Mouse (Mus musculus) midbrain, embryonic 10.5 days (tissue): Measurements from ENCODE around the gene Fuca2. TPM values are rescaled to one million over a fixed set of nuclear protein-coding genes. Genes with fewer than 3 reads are reported as not detected.
A peak's percentile ranks its signal among the peaks of the same experiment; 100 is the strongest.
"Not testable (repeated sequence)": the region's sequence is repeated elsewhere in the genome, so short reads cannot be mapped to it uniquely, and the experiment has no call there.

Experiments
- DNase-seq: peaks from one replicate; pipeline ENCODE4 v3.0.0-alpha.2; 2017; ENCODE audit warnings: low spot score
- H3K27ac ChIP-seq: fragments of 300-500 bp; sonication (generic); replicated peaks from 2 replicates; pipeline ENCODE4 v1.5.1; 2016; ENCODE audit warnings: mild to moderate bottlenecking
- H3K27me3 ChIP-seq: fragments of 300-500 bp; sonication (generic); 2 replicates; pipeline ENCODE4 v1.6.1; 2016; ENCODE audit warnings: low read depth, mild to moderate bottlenecking; ENCODE audit not compliant: poor library complexity, severe bottlenecking
- H3K36me3 ChIP-seq: fragments of 300-500 bp; sonication (generic); 2 replicates; pipeline ENCODE4 v1.6.1; 2016; ENCODE audit warnings: mild to moderate bottlenecking, moderate library complexity
- H3K4me1 ChIP-seq: fragments of 300-500 bp; sonication (generic); 2 replicates; pipeline ENCODE4 v1.6.1; 2016
- H3K4me3 ChIP-seq: fragments of 300-500 bp; sonication (generic); 2 replicates; pipeline ENCODE4 v1.5.1; 2016; ENCODE audit warnings: mild to moderate bottlenecking, moderate library complexity
- H3K9me3 ChIP-seq: fragments of 300-500 bp; sonication (generic); replicated peaks from 2 replicates; pipeline ENCODE4 v1.6.1; 2016; ENCODE audit warnings: mild to moderate bottlenecking
- WGBS: fragments of 180-500 bp; shearing (Covaris S2); methylation state at CpG from one replicate; pipeline ENCODE4 v1.1.7; 2016; 5-methylcytosine and 5-hydroxymethylcytosine counted together
- polyA plus RNA-seq: library from polyadenylated mRNA; unstranded; fragments of >200 nt; fragmentation: Nextera tagmentation; extraction: Ambion mirVana; gene quantifications from 2 replicates; pipeline ENCODE4 v1.2.1, GENCODE M21; 2016

The Fuca2 gene
- polyA plus RNA-seq, 1 experiment from 2014 or later = 23.8 TPM

- Histone ChIP-seq H3K27me3 (no peaks in the 10 kb centered on the region), H3K27ac (no peak overlapping the region), H3K4me3 (no peak overlapping the region), H3K4me1 (0 out of 2 replicates have a peak, but pooled peaks cover 6% of the 10 kb centered on the region), H3K9me3 (no peaks in the 10 kb centered on the region), H3K36me3 (no peaks in the 10 kb centered on the region)
- WGBS = 81% methylated on average over 4 of the region's 4 CpGs
- no peak for DNase-seq
These were observed 13.4 kb upstream of the Fuca2 start for GRCm38 (mm10) chr10:13485958-13486357.

GRCm38 (mm10) chr10:13489671-13490070 is 9.7 kb upstream of the Fuca2 start:
- Histone ChIP-seq H3K27ac (no peak overlapping the region), H3K4me1 (no peaks in the 10 kb centered on the region), H3K27me3 (no peaks in the 10 kb centered on the region), H3K36me3 (no peaks in the 10 kb centered on the region), H3K4me3 (no peak overlapping the region), H3K9me3 (no peaks in the 10 kb centered on the region)
- WGBS = 85% methylated on average over 6 of the region's 6 CpGs
- DNase-seq = no peak

- 90% methylated on average over 9 of the region's 9 CpGs for WGBS
- H3K36me3 ChIP-seq = no peaks in the 10 kb centered on the region
- no peaks in the 10 kb centered on the region for H3K4me1 ChIP-seq
These were observed 5.2 kb upstream of the Fuca2 start for GRCm38 (mm10) chr10:13493978-13494686.

DNA sequence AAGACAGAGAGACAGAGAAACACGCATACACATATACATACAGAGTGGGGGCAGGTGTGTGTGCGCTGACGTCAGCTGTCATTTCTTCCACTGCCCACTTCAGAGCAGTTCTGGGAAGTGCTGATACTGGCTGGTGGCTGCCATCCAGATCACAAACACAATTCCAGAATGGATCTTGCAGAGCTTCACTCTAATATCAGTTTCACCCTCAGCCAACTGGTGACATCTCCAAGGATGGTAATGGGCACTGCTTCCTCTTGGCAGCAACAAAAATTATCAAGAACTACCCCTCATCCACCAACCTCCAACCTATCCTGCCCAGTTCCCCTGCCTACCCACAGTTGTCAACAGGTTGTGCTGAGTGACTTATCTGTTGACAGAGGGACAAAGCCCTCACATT is 3.0 kb upstream of the Fuca2 start:
- no peak for DNase-seq
- H3K27ac ChIP-seq = no peak overlapping the region
- WGBS = 89% methylated on average over 3 of the region's 3 CpGs
- peaks cover 9% of the 10 kb centered on the region for H3K4me1 ChIP-seq
- H3K4me3 ChIP-seq = no peak overlapping the region
- H3K9me3 ChIP-seq = no peaks in the 10 kb centered on the region
- H3K27me3 ChIP-seq = 0 out of 2 replicates have a peak, but pooled peaks cover 13% of the 10 kb centered on the region
- no peaks in the 10 kb centered on the region for H3K36me3 ChIP-seq

More at GRCm38 (mm10) chr10:13493978-13494686, 5.2 kb upstream of the Fuca2 start:
- Histone ChIP-seq H3K27me3 (0 out of 2 replicates have a peak, but pooled peaks cover 2% of the 10 kb centered on the region), H3K9me3 (no peaks in the 10 kb centered on the region), H3K27ac (no peak overlapping the region), H3K4me3 (no peak overlapping the region)
- DNase-seq = no peak

GRCm38 (mm10) chr10:13500473-13500872 is 1.1 kb downstream of the Fuca2 start:
- Histone ChIP-seq H3K4me1 (peaks cover 13% of the 10 kb centered on the region), H3K4me3 (peak overlapping the region; percentile 72), H3K27me3 (0 out of 2 replicates have a peak, but pooled peaks cover 13% of the 10 kb centered on the region), H3K27ac (peak overlapping the region; percentile 83), H3K36me3 (peaks cover 4% of the 10 kb centered on the region; the same call in 1 of the 2 replicates), H3K9me3 (no peaks in the 10 kb centered on the region)
- peak; percentile 13 for DNase-seq
- WGBS = 47% methylated on average over 9 of the region's 9 CpGs

- 1% methylated on average over 30 of the region's 30 CpGs for WGBS
- H3K36me3 ChIP-seq = peaks cover 4% of the 10 kb centered on the region; the same call in 1 of the 2 replicates
- H3K4me3 ChIP-seq = peak overlapping the region; percentile 72
- no peaks in the 10 kb centered on the region for H3K9me3 ChIP-seq
- peak; percentile 86 for DNase-seq
- 0 out of 2 replicates have a peak, but pooled peaks cover 13% of the 10 kb centered on the region for H3K27me3 ChIP-seq
- H3K27ac ChIP-seq = peak overlapping the region; percentile 83
- peaks cover 13% of the 10 kb centered on the region for H3K4me1 ChIP-seq
These were observed 1.7 kb downstream of the Fuca2 start for GRCm38 (mm10) chr10:13500938-13501496.

GRCm38 (mm10) chr10:13501533-13501932 is 2.2 kb downstream of the Fuca2 start:
- Histone ChIP-seq H3K4me3 (peak overlapping the region; percentile 72), H3K27me3 (0 out of 2 replicates have a peak, but pooled peaks cover 13% of the 10 kb centered on the region), H3K27ac (peak overlapping the region; percentile 83), H3K4me1 (peaks cover 13% of the 10 kb centered on the region)
- 68% methylated on average over 4 of the region's 4 CpGs for WGBS
- H3K36me3 ChIP-seq, DNase-seq, H3K9me3 ChIP-seq: not testable (repeated sequence)

DNA sequence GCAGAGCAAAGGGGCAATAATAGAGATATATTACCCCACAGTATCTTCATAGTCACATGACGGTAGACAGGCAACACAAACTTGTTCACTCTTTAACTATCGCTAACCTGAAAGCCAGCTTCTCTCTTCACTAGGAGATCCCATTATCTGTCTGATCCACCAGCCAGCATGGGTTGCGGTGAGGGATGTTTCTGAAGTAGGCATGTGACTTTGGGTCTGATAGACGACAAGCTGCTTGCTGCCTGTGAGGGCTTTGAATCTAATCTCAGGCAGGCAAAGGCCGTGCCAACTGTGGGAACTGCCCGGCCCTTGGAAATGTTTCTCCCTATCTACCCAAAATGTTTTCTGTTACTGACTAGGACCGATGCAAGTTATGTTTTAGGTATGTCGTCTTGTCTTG is 3.0 kb downstream of the Fuca2 start:
- Histone ChIP-seq H3K9me3 (no peaks in the 10 kb centered on the region), H3K27ac (no peak overlapping the region), H3K4me1 (peaks cover 13% of the 10 kb centered on the region), H3K27me3 (0 out of 2 replicates have a peak, but pooled peaks cover 13% of the 10 kb centered on the region), H3K4me3 (no peak overlapping the region), H3K36me3 (peaks cover 4% of the 10 kb centered on the region; the same call in 1 of the 2 replicates)
- no peak for DNase-seq
- WGBS = 89% methylated on average over 8 of the region's 8 CpGs

GRCm38 (mm10) chr10:13521857-13522256 is 22.5 kb downstream of the Fuca2 start:
- no peak for DNase-seq
- Histone ChIP-seq H3K4me1 (no peaks in the 10 kb centered on the region), H3K9me3 (no peaks in the 10 kb centered on the region), H3K36me3 (peaks cover 5% of the 10 kb centered on the region), H3K4me3 (no peak overlapping the region), H3K27me3 (no peaks in the 10 kb centered on the region), H3K27ac (no peak overlapping the region)
- 84% methylated on average over 4 of the region's 4 CpGs for WGBS

DNA sequence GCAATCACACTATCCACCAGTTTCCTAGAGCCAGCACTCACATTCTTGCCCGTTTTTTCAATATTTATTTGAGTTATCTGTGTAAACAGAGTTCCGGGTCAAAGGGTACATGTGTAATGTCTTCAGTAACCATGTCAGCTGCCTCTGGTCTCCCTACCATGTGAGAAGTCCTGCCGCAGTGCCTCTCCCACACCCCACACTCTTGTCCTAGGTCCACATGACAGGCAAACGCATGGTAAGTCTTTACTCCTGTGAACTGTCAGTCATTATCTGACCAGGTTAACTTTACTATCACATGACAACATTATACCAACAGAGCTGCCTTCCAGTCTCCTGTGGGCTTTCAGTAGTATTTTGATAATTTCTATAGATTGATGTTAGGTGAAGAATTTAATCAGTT is 28.8 kb downstream of the Fuca2 start:
- Histone ChIP-seq H3K27ac (no peak overlapping the region), H3K36me3 (peaks cover 45% of the 10 kb centered on the region), H3K27me3 (no peaks in the 10 kb centered on the region), H3K4me1 (no peaks in the 10 kb centered on the region), H3K4me3 (no peak overlapping the region), H3K9me3 (no peaks in the 10 kb centered on the region)
- DNase-seq = no peak
- WGBS = 91% methylated on average over 4 of the region's 4 CpGs

GRCm38 (mm10) chr10:13534751-13535150 is 35.4 kb downstream of the Fuca2 start:
- no peak overlapping the region for H3K4me3 ChIP-seq
- H3K36me3 ChIP-seq = peaks cover 56% of the 10 kb centered on the region
- no peaks in the 10 kb centered on the region for H3K9me3 ChIP-seq
- no peaks in the 10 kb centered on the region for H3K27me3 ChIP-seq
- 90% methylated on average over 3 of the region's 3 CpGs for WGBS
- no peak for DNase-seq
- no peak overlapping the region for H3K27ac ChIP-seq
- H3K4me1 ChIP-seq = no peaks in the 10 kb centered on the region

DNA sequence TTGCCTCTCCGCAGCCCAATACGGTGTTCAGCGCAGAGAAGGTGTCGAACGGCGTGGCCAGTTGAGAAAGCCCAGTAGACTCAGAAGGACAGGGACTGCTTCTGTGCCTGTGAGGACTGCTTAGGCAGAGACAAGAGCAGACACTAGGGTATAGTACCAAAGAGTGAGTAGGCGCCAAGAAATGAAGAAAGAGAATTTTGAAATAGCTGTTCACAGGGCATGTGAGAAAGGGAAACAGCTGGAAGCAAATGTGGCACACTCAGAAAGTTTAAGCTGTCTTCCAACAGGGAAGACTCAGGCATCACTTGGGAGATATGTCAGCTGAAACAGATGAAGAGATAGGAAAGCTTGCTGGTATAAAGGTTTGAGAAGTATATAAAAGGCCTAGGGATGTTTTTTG is 37.4 kb downstream of the Fuca2 start:
- Histone ChIP-seq H3K27me3 (no peaks in the 10 kb centered on the region), H3K4me1 (no peaks in the 10 kb centered on the region)
- WGBS = 96% methylated on average over 7 of the region's 7 CpGs

DNA sequence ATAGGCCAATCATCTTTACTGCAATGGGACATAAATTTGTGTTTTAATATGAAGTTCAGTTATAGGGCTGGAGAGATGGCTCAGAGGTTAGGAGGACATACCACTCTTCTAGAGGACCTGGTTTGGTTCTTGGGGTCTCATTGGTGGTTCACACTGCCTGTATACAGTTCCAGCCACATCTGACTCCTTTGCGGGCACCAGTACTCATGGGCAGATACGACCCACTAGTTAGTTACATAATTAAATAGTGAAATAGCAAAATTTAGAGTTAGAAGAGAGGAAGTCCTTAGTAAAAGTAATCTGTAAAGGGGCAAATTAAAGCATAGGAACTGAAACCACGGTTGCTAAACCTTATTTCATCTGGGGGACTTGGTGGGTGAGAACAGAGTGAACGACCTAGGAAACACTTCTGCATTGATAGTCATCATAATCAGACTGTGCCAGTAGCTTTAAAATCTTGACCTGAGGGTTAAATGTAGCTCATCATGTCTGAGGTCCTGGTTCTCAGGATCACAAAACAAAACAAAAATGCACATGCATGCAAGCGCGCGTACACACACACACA is 40.5 kb downstream of the Fuca2 start:
- no peak overlapping the region for H3K4me3 ChIP-seq
- WGBS = 89% methylated on average over 7 of the region's 7 CpGs
- no peaks in the 10 kb centered on the region for H3K4me1 ChIP-seq
- H3K9me3 ChIP-seq = no peaks in the 10 kb centered on the region
- DNase-seq = no peak
- H3K36me3 ChIP-seq = peaks cover 16% of the 10 kb centered on the region
- no peak overlapping the region for H3K27ac ChIP-seq
- no peaks in the 10 kb centered on the region for H3K27me3 ChIP-seq

More for the DNA sequence above, 37.4 kb downstream of the Fuca2 start:
- no peaks in the 10 kb centered on the region for H3K9me3 ChIP-seq
- no peak overlapping the region for H3K4me3 ChIP-seq
- H3K36me3 ChIP-seq = peaks cover 41% of the 10 kb centered on the region
- H3K27ac ChIP-seq = no peak overlapping the region
- no peak for DNase-seq
